Mouse (Mus musculus): ENCODE results near the gene Crb1. TPM values are rescaled to one million over a fixed set of nuclear protein-coding genes. Genes with fewer than 3 reads are reported as not detected.

Gene Crb1
- polyA plus RNA-seq, 1 experiment from 2014 or later = 2.5 TPM

- Histone ChIP-seq H3K9me3 (replicated peaks) (no peaks in the 10 kb centered on the region), H3K36me3 (ENCODE audit: poor library complexity, severe bottlenecking) (no peaks in the 10 kb centered on the region), H3K4me3 (no peak overlapping the region), H3K27ac (no peak overlapping the region), H3K4me2 (no peak overlapping the region), H3K9ac (no peak overlapping the region), H3K4me1 (0 out of 2 replicates have a peak, but pooled peaks cover 10% of the 10 kb centered on the region), H3K27me3 (no peaks in the 10 kb centered on the region)
- WGBS = 53% methylated on average over 5 of the region's 5 CpGs
- peak; percentile 43; the same call in 1 of the 2 replicates for ATAC-seq
Measured at GRCm38 (mm10) chr1:139203026-139203425, 173.9 kb downstream of the Crb1 start.

GRCm38 (mm10) chr1:139194428-139195028 is 182.4 kb downstream of the Crb1 start:
- Histone ChIP-seq H3K9me3 (replicated peaks) (no peaks in the 10 kb centered on the region), H3K4me1 (peaks cover 15% of the 10 kb centered on the region), H3K9ac (no peak overlapping the region), H3K4me2 (no peak overlapping the region), H3K27ac (no peak overlapping the region), H3K27me3 (no peaks in the 10 kb centered on the region), H3K4me3 (no peak overlapping the region), H3K36me3 (ENCODE audit: poor library complexity, severe bottlenecking) (no peaks in the 10 kb centered on the region)
- 6% methylated on average over 5 of the region's 5 CpGs for WGBS
- 0 out of 2 replicates have a peak, but pooled peaks have one; percentile 38 for ATAC-seq

GRCm38 (mm10) chr1:139194011-139194410 is 182.9 kb downstream of the Crb1 start:
- Histone ChIP-seq H3K4me3 (no peak overlapping the region), H3K27me3 (no peaks in the 10 kb centered on the region), H3K36me3 (ENCODE audit: poor library complexity, severe bottlenecking) (no peaks in the 10 kb centered on the region), H3K4me1 (peaks cover 15% of the 10 kb centered on the region), H3K27ac (no peak overlapping the region), H3K9me3 (replicated peaks) (no peaks in the 10 kb centered on the region), H3K4me2 (no peak overlapping the region), H3K9ac (no peak overlapping the region)
- 33% methylated on average over 2 of the region's 2 CpGs for WGBS
- peak; percentile 48; the same call in 1 of the 2 replicates for ATAC-seq

- no peaks in the 10 kb centered on the region for H3K36me3 ChIP-seq (ENCODE audit: poor library complexity, severe bottlenecking)
- H3K9ac ChIP-seq = no peak overlapping the region
- H3K4me1 ChIP-seq = peaks cover 15% of the 10 kb centered on the region
- no peak for ATAC-seq
- no peaks in the 10 kb centered on the region for H3K27me3 ChIP-seq
- WGBS = 81% methylated on average over 3 of the region's 3 CpGs
- H3K9me3 ChIP-seq (replicated peaks) = no peaks in the 10 kb centered on the region
- H3K27ac ChIP-seq = no peak overlapping the region
- no peak overlapping the region for H3K4me3 ChIP-seq
- no peak overlapping the region for H3K4me2 ChIP-seq
Measured at GRCm38 (mm10) chr1:139192635-139193034, 184.3 kb downstream of the Crb1 start.

- H3K4me1 ChIP-seq = no peaks in the 10 kb centered on the region
- ATAC-seq = no peak
- H3K4me2 ChIP-seq = no peak overlapping the region
- H3K27me3 ChIP-seq = no peaks in the 10 kb centered on the region
- H3K4me3 ChIP-seq = no peak overlapping the region
- 82% methylated on average over 6 of the region's 6 CpGs for WGBS
- H3K27ac ChIP-seq = no peak overlapping the region
- H3K9ac ChIP-seq = no peak overlapping the region
- H3K36me3 ChIP-seq (ENCODE audit: poor library complexity, severe bottlenecking) = no peaks in the 10 kb centered on the region
- H3K9me3 ChIP-seq (replicated peaks) = no peaks in the 10 kb centered on the region
Measured at GRCm38 (mm10) chr1:139180481-139181149, 196.3 kb downstream of the Crb1 start.

- ATAC-seq = no peak
- H3K36me3 ChIP-seq (ENCODE audit: poor library complexity, severe bottlenecking) = no peaks in the 10 kb centered on the region
- H3K27me3 ChIP-seq = no peaks in the 10 kb centered on the region
- 89% methylated on average over 1 of the region's 1 CpGs for WGBS
- H3K4me1 ChIP-seq = no peaks in the 10 kb centered on the region
- no peak overlapping the region for H3K27ac ChIP-seq
- no peak overlapping the region for H3K4me2 ChIP-seq
- H3K9me3 ChIP-seq (replicated peaks) = no peaks in the 10 kb centered on the region
- no peak overlapping the region for H3K9ac ChIP-seq
- H3K4me3 ChIP-seq = no peak overlapping the region
Measured at GRCm38 (mm10) chr1:139179707-139180106, 197.2 kb downstream of the Crb1 start.

GRCm38 (mm10) chr1:139174058-139174832 is 202.7 kb downstream of the Crb1 start:
- WGBS = 88% methylated on average over 3 of the region's 3 CpGs
- ATAC-seq = no peak
- H3K27ac ChIP-seq = no peak overlapping the region

GRCm38 (mm10) chr1:139162814-139163213 is 214.1 kb downstream of the Crb1 start:
- ATAC-seq = peak; percentile 50; the same call in 1 of the 2 replicates
- no peaks in the 10 kb centered on the region for H3K9me3 ChIP-seq (replicated peaks)
- no peak overlapping the region for H3K27ac ChIP-seq
- no peaks in the 10 kb centered on the region for H3K36me3 ChIP-seq (ENCODE audit: poor library complexity, severe bottlenecking)
- no peaks in the 10 kb centered on the region for H3K4me1 ChIP-seq
- H3K4me2 ChIP-seq = no peak overlapping the region
- WGBS = 41% methylated on average over 5 of the region's 5 CpGs
- no peak overlapping the region for H3K4me3 ChIP-seq
- no peaks in the 10 kb centered on the region for H3K27me3 ChIP-seq
- H3K9ac ChIP-seq = no peak overlapping the region

More at GRCm38 (mm10) chr1:139174058-139174832, 202.7 kb downstream of the Crb1 start:
- Histone ChIP-seq H3K27me3 (no peaks in the 10 kb centered on the region), H3K4me3 (no peak overlapping the region), H3K36me3 (ENCODE audit: poor library complexity, severe bottlenecking) (peaks cover 11% of the 10 kb centered on the region), H3K4me1 (no peaks in the 10 kb centered on the region), H3K9me3 (replicated peaks) (no peaks in the 10 kb centered on the region), H3K9ac (no peak overlapping the region), H3K4me2 (no peak overlapping the region)

GRCm38 (mm10) chr1:139161619-139162018 is 215.3 kb downstream of the Crb1 start:
- no peak overlapping the region for H3K4me2 ChIP-seq
- 48% methylated on average over 3 of the region's 3 CpGs for WGBS
- ATAC-seq = 0 out of 2 replicates have a peak, but pooled peaks have one; percentile 36

GRCm38 (mm10) chr1:139156397-139156796 is 220.5 kb downstream of the Crb1 start:
- peaks cover 12% of the 10 kb centered on the region for H3K4me1 ChIP-seq
- H3K4me2 ChIP-seq = no peak overlapping the region
- no peak overlapping the region for H3K4me3 ChIP-seq
- no peaks in the 10 kb centered on the region for H3K27me3 ChIP-seq
- no peak overlapping the region for H3K9ac ChIP-seq
- H3K27ac ChIP-seq = no peak overlapping the region
- ATAC-seq = no peak
- H3K9me3 ChIP-seq (replicated peaks) = no peaks in the 10 kb centered on the region
- no peaks in the 10 kb centered on the region for H3K36me3 ChIP-seq (ENCODE audit: poor library complexity, severe bottlenecking)
- 15% methylated on average over 3 of the region's 3 CpGs for WGBS

More at GRCm38 (mm10) chr1:139161619-139162018, 215.3 kb downstream of the Crb1 start:
- H3K27me3 ChIP-seq = no peaks in the 10 kb centered on the region
- no peaks in the 10 kb centered on the region for H3K4me1 ChIP-seq
- H3K9me3 ChIP-seq (replicated peaks) = no peaks in the 10 kb centered on the region
- no peak overlapping the region for H3K27ac ChIP-seq
- H3K36me3 ChIP-seq (ENCODE audit: poor library complexity, severe bottlenecking) = no peaks in the 10 kb centered on the region
- H3K4me3 ChIP-seq = no peak overlapping the region
- H3K9ac ChIP-seq = no peak overlapping the region

GRCm38 (mm10) chr1:139153493-139153892 is 223.4 kb downstream of the Crb1 start:
- Histone ChIP-seq H3K4me2 (peak overlapping the region; percentile 22; the same call in 1 of the 2 replicates), H3K36me3 (ENCODE audit: poor library complexity, severe bottlenecking) (no peaks in the 10 kb centered on the region), H3K4me1 (peaks cover 12% of the 10 kb centered on the region), H3K9ac (no peak overlapping the region), H3K4me3 (no peak overlapping the region), H3K27me3 (no peaks in the 10 kb centered on the region), H3K9me3 (replicated peaks) (no peaks in the 10 kb centered on the region), H3K27ac (peak overlapping the region; percentile 55)
- WGBS = 8% methylated on average over 6 of the region's 6 CpGs
- peak; percentile 87 for ATAC-seq

- Histone ChIP-seq H3K9me3 (replicated peaks) (no peaks in the 10 kb centered on the region), H3K4me1 (peaks cover 12% of the 10 kb centered on the region), H3K36me3 (ENCODE audit: poor library complexity, severe bottlenecking) (no peaks in the 10 kb centered on the region), H3K9ac (no peak overlapping the region), H3K27me3 (no peaks in the 10 kb centered on the region), H3K27ac (peak overlapping the region; percentile 55), H3K4me2 (no peak overlapping the region), H3K4me3 (no peak overlapping the region)
- 4% methylated on average over 2 of the region's 2 CpGs for WGBS
- peak; percentile 58 for ATAC-seq
Measured at GRCm38 (mm10) chr1:139153006-139153405, 223.9 kb downstream of the Crb1 start.
